Mouse (Mus musculus): ENCODE data around the gene Snrk.

DNA sequence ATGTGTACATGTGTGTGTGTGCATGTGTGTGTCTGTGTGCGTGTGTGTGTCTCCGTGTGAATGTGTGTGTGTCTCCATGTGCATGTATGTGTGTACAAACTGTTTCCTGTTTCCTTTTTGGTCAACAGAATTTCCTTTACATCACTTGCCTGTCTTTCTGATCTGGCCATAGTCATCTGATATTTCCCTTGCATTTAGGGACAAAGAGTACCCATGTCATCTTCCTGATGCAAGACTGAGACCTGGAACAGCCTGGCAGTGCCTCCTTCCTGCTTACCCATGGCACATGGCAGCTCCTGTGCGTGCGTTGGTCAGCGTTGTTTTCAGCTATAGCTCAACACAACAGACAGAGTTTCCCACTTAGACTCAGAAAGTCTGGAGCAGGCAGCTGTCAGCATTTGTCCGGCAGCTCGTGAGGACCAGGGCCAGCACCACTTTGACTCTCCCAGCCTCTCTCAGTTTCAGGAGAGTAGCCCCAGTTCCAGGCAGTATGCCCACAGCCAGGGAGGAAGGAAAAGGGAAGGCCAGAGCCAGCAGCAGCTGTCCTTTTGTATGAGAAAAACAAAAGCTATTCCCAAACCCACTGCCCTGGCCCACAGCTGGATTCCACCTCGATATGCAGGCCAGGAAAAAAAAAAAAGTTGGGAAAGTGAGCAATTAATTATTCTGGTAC, 7.4 kb upstream of the Snrk start:
- TF ChIP-seq CTCF (IDR thresholded peaks at IDR 0.05; ENCODE audit: borderline replicate concordance, insufficient read depth, low read length), result no peak
- TF ChIP-seq POLR2A (IDR thresholded peaks at IDR 0.05; ENCODE audit: low read depth, low read length), result no peak
